Mouse (Mus musculus) heart, postnatal 4 days (tissue): Measurements from ENCODE around the gene Rnf135. TPM values are rescaled to one million over a fixed set of nuclear protein-coding genes. Genes with fewer than 3 reads are reported as not detected.
"Not testable (repeated sequence)": the region's sequence is repeated elsewhere in the genome, so short reads cannot be mapped to it uniquely, and the experiment has no call there.

Experiments
- DNase-seq: peaks from one replicate; pipeline ENCODE4 v3.0.0; 2021
- total RNA-seq, 2 experiments: library from RNA; stranded (reverse); gene quantifications; 2 replicates each; pipeline ENCODE4 v1.2.3; 2021

Gene Rnf135
- total RNA-seq, 2 experiments from 2014 or later: 5.2 to 8.5 TPM

GRCm38 (mm10) chr11:80202296-80202695 lies 18.6 kb downstream of the Rnf135 start:
- DNase-seq: no peak

- DNase-seq: no peak
These were observed 20.4 kb downstream of the Rnf135 start for GRCm38 (mm10) chr11:80204037-80204436.

- DNase-seq: no peak
These were observed 21.3 kb downstream of the Rnf135 start for GRCm38 (mm10) chr11:80204941-80205340.

- no peak for DNase-seq
These were observed 24.8 kb downstream of the Rnf135 start for GRCm38 (mm10) chr11:80208465-80208859.

GRCm38 (mm10) chr11:80208860-80209800 lies 25.5 kb downstream of the Rnf135 start, which contains the start of gene Rhot1:
Rhot1 (plus strand) TSS chr11:80209019.
- DNase-seq: peak; percentile 98

- no peak for DNase-seq
These were observed 26.7 kb downstream of the Rnf135 start for GRCm38 (mm10) chr11:80210321-80210720.

GRCm38 (mm10) chr11:80212282-80212681 lies 28.6 kb downstream of the Rnf135 start:
- DNase-seq: no peak

GRCm38 (mm10) chr11:80215291-80215690 lies 31.6 kb downstream of the Rnf135 start:
- DNase-seq: no peak

- no peak for DNase-seq
These were observed 35.1 kb downstream of the Rnf135 start for GRCm38 (mm10) chr11:80218657-80219293.

GRCm38 (mm10) chr11:80230066-80230465 lies 46.4 kb downstream of the Rnf135 start:
- DNase-seq: not testable (repeated sequence)

- no peak for DNase-seq
These were observed 53.6 kb downstream of the Rnf135 start for GRCm38 (mm10) chr11:80237278-80237677.

GRCm38 (mm10) chr11:80238306-80238705 lies 54.7 kb downstream of the Rnf135 start:
- no peak for DNase-seq

- no peak for DNase-seq
These were observed 63.4 kb downstream of the Rnf135 start for GRCm38 (mm10) chr11:80247026-80247425.

GRCm38 (mm10) chr11:80248531-80248930 lies 64.9 kb downstream of the Rnf135 start:
- DNase-seq: no peak

Other genes starting within 250 kb of the Rnf135 start
- gene Utp6, start 221.5 kb upstream of the Rnf135 start, total RNA-seq: 10 to 100 TPM; 29.4 to 29.5 TPM
- 10 to 100 TPM; 53.0 to 58.9 TPM for gene Suz12, start 190.7 kb upstream of the Rnf135 start, total RNA-seq
- gene Crlf3, start 102.9 kb upstream of the Rnf135 start, total RNA-seq: 10 to 100 TPM; 24.0 to 25.4 TPM
- 1 to 10 TPM; 8.2 to 8.8 TPM for gene Atad5, start 94.5 kb upstream of the Rnf135 start, total RNA-seq
- gene Tefm, start 41.7 kb upstream of the Rnf135 start, total RNA-seq: 10 to 100 TPM; 19.1 to 19.5 TPM
- 1 to 10 TPM; 3.6 to 4.3 TPM for gene Adap2, start 29.7 kb upstream of the Rnf135 start, total RNA-seq
- gene Rhot1, start 25.2 kb downstream of the Rnf135 start, total RNA-seq: 10 to 100 TPM; 62.6 to 63.8 TPM
- 1 to 10 TPM; 1.7 to 1.8 TPM for gene Rhbdl3, start 117.1 kb downstream of the Rnf135 start, total RNA-seq
- gene 5730455P16Rik, start 194.2 kb downstream of the Rnf135 start, total RNA-seq: 10 to 100 TPM; 15.2 to 17.5 TPM
- 100 to 1,000 TPM; 101 to 112 TPM for gene Zfp207, start 199.4 kb downstream of the Rnf135 start, total RNA-seq
- 100 to 1,000 TPM; 104 to 111 TPM for gene Psmd11, start 244.8 kb downstream of the Rnf135 start, total RNA-seq